Mouse (Mus musculus): ENCODE measurements around the gene Tnip3. TPM values are rescaled to one million over a fixed set of nuclear protein-coding genes. Genes with fewer than 3 reads are reported as not detected.

The Tnip3 gene
- polyA plus RNA-seq, 1 experiment from 2014 or later: 0.17 TPM

DNA sequence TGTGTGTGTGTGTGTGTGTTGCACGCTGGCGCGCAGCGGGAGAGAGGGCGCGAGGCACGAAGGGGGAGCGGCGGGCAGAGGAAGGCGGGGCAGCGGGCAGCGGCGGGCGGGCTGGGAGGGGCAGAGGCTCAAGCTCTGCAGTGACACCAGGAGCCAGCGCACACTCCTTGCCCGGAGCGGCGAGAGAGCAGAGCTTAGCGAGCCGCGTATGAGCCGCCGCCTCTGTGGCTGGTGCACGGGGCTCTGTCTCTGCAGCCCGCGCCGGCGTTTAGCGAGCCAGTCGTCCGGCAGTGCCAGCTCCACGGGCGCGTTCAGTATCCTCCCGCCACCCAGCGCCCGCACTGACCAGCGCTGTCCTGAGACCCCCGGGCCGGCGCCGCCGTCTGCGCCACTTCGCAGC lies 146.3 kb downstream of the Tnip3 start, which contains the start of gene Ndnf:
Ndnf (plus strand) TSS at position 140 of the 400 bp plus-strand sequence.
- Histone ChIP-seq H3K4me1 (ENCODE audit: control insufficient read depth, insufficient read depth, low read length) (peaks cover 2% of the 10 kb centered on the region; the same call in 1 of the 2 replicates), H3K36me3 (ENCODE audit: control insufficient read depth, insufficient read depth, low read length) (no peaks in the 10 kb centered on the region)

DNA sequence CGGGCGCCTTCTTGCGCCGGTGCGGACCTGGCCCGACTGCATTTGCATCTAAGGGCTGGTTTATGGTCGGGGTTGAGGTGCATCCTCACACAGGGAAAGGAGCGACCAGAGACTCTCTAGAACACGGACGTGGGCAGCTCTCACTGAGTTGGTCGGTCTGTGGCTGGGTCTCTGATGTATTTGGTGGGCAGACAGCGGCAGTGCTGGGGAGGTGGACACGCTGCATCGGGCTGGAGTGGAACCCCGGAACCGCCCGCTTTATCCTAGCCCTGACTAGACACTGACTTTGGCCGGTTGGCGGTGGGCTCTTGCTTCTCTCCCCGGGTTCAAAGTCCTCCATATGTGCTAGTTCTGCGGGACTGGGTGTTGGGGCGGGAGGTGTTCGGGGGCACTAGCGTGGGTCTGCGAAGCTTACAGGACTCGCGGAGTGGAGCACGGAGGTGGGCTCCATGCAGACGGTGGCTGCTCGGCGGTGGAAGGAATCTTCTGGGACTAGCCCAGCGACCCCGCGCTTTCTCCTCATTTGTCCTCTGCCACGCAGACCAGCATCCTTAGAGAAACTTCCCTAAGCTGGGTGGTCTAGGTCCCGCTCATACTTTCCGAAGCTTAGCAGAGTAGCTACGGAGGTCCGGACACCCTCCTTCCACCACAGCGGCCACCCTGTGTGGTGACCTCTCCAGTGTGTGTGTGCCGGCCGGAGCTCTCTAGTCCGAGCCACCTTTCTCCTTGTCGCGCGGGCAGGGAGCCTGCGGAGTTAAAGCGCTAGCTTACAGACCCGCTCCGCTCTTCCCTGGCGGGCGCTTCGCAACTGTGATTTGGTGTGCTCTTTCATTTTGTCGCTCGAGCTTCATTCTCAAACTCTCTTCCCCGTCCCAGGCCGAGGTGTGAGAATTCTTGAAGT lies 147.3 kb downstream of the Tnip3 start:
- WGBS: under 1% methylated on average over 54 of the region's 57 CpGs
- Histone ChIP-seq H3K9ac (ENCODE audit: low read depth, low read length) (peak overlapping the region; percentile 73), H3K4me3 (ENCODE audit: low read depth, low read length) (peak overlapping the region; percentile 67), H3K4me2 (ENCODE audit: low read depth, low read length) (peak overlapping the region; percentile 89), H3K36me3 (ENCODE audit: control insufficient read depth, insufficient read depth, low read length) (no peaks in the 10 kb centered on the region), H3K27me3 (replicated peaks; ENCODE audit: control insufficient read depth, insufficient read depth, low read length) (no peaks in the 10 kb centered on the region), H3K4me1 (ENCODE audit: control insufficient read depth, insufficient read depth, low read length) (peaks cover 2% of the 10 kb centered on the region; the same call in 1 of the 2 replicates), H3K9me3 (ENCODE audit: control insufficient read depth, low read length) (no peaks in the 10 kb centered on the region), H3K27ac (replicated peaks; ENCODE audit: low read depth, low read length) (peak overlapping the region; percentile 71)
- ATAC-seq (ENCODE audit: low read depth) (peak; percentile 38), DNase-seq (ENCODE audit: low spot score) (peak; percentile 56)

More for the DNA sequence above, 146.3 kb downstream of the Tnip3 start, which contains the start of gene Ndnf:
- peak within 1 kb of the TSS; percentile 73 for H3K9ac ChIP-seq (ENCODE audit: low read depth, low read length)
- no peaks in the 10 kb centered on the region for H3K9me3 ChIP-seq (ENCODE audit: control insufficient read depth, low read length)
- H3K27ac ChIP-seq (replicated peaks; ENCODE audit: low read depth, low read length): peak within 1 kb of the TSS; percentile 71
- peak within 1 kb of the TSS; percentile 67 for H3K4me3 ChIP-seq (ENCODE audit: low read depth, low read length)
- H3K27me3 ChIP-seq (replicated peaks; ENCODE audit: control insufficient read depth, insufficient read depth, low read length): no peaks in the 10 kb centered on the region
- peak within 1 kb of the TSS; percentile 89 for H3K4me2 ChIP-seq (ENCODE audit: low read depth, low read length)
- 2% methylated on average over 15 of the region's 45 CpGs for WGBS
- ATAC-seq (ENCODE audit: low read depth) (peak; percentile 93), DNase-seq (ENCODE audit: low spot score) (peak; percentile 90)

Other genes with a start within 250 kb of the Tnip3 start
- 0.07 and 0.24 TPM in 2 replicates for gene C130060K24Rik, start 144.2 kb upstream of the Tnip3 start, polyA plus RNA-seq (2014; fragmentation: Nextera tagmentation; extraction: Ambion mirVana)
- gene Ndnf, start 146.3 kb downstream of the Tnip3 start, polyA plus RNA-seq (2014; fragmentation: Nextera tagmentation; extraction: Ambion mirVana): 11.3 and 12.3 TPM in 2 replicates

All from embryonic facial prominence, embryonic 14.5 days (tissue).